Mouse (Mus musculus) E14TG2a.4 (cell line): Measurements from ENCODE around the gene Cxcl16.

Source experiments
- H3K27me3 ChIP-seq: 2 replicates; pipeline ENCODE4 v1.6.1; 2014; ENCODE audit warnings: low read length, control low read depth; ENCODE audit not compliant: insufficient read depth
- H3K36me3 ChIP-seq: 2 replicates; pipeline ENCODE4 v1.6.1; 2014; ENCODE audit warnings: low read length, control low read depth; ENCODE audit not compliant: insufficient read depth
- H3K4me1 ChIP-seq: replicated peaks from 2 replicates; pipeline ENCODE4 v1.6.1; 2014; ENCODE audit warnings: low read depth, low read length, control low read depth
- H3K4me3 ChIP-seq: replicated peaks from 2 replicates; pipeline ENCODE4 v1.5.1; 2014; ENCODE audit warnings: mild to moderate bottlenecking, low read length
- H3K9me3 ChIP-seq: 2 replicates; pipeline ENCODE4 v1.6.1; 2014; ENCODE audit warnings: low read length, control low read depth
- CTCF ChIP-seq: conservative IDR thresholded peaks from 2 replicates; pipeline ENCODE4 v1.5.1; 2014; ENCODE audit warnings: low read length
- NANOG ChIP-seq: IDR thresholded peaks from 2 replicates; pipeline ENCODE4 v1.6.1; 2014; ENCODE audit warnings: borderline replicate concordance, low read length, mixed read lengths
- POU5F1 ChIP-seq: IDR thresholded peaks from 2 replicates; pipeline ENCODE4 v1.6.1; 2014; ENCODE audit warnings: low read length, borderline replicate concordance

Gene Cxcl16

DNA sequence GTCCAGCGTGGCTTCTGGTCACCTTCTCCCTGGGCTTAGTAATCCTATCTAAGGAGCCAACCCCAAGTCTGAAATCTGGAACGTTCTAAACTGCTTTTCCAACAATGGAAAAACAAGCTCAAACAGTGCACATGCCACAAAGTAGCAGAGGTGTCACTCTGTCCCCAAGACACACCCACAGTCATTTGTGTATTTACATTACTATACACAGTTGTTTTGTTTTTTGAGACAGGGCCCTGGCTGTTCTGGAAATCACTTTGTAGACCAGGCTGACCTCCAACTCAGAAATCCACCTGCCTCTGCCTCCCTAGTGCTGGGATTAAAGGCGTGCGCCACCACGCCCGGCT is 49.5 kb downstream of the Cxcl16 start:
- Histone ChIP-seq H3K36me3 (peaks cover 34% of the 10 kb centered on the region), H3K4me3 (peak overlapping the region; percentile 99), H3K4me1 (peaks cover 55% of the 10 kb centered on the region), H3K27me3 (no peaks in the 10 kb centered on the region), H3K9me3 (no peaks in the 10 kb centered on the region)
- no peak for TF ChIP-seq NANOG
- no peak for TF ChIP-seq POU5F1
- TF ChIP-seq CTCF = no peak

- no peak for TF ChIP-seq POU5F1
- no peak for TF ChIP-seq CTCF
- TF ChIP-seq NANOG = no peak
Observed at GRCm38 (mm10) chr11:70409594-70410296, 50.0 kb downstream of the Cxcl16 start, which contains the start of gene Pelp1. Pelp1 (minus strand) TSS chr11:70410031.

More at GRCm38 (mm10) chr11:70409594-70410296, 50.0 kb downstream of the Cxcl16 start, which contains the start of gene Pelp1:
- Histone ChIP-seq H3K9me3 (no peaks in the 10 kb centered on the region), H3K27me3 (no peaks in the 10 kb centered on the region), H3K4me3 (peak within 1 kb of the TSS; percentile 99), H3K4me1 (peaks cover 58% of the 10 kb centered on the region), H3K36me3 (peaks cover 39% of the 10 kb centered on the region)
